Mouse (Mus musculus): ENCODE data around the gene Suclg2.

Gene Suclg2

GRCm38 (mm10) chr6:95563355-95564009, 155.1 kb downstream of the Suclg2 start:
- DNase-seq (ENCODE audit: low spot score in 2 of 2) = no peak

- no peak for DNase-seq (ENCODE audit: low spot score in 2 of 2)
These were observed 162.3 kb downstream of the Suclg2 start for GRCm38 (mm10) chr6:95556320-95556719.

GRCm38 (mm10) chr6:95552339-95552950, 166.2 kb downstream of the Suclg2 start:
- no peak for DNase-seq (ENCODE audit: low spot score in 2 of 2)

GRCm38 (mm10) chr6:95551000-95551399, 167.6 kb downstream of the Suclg2 start:
- no peak for DNase-seq (ENCODE audit: low spot score in 2 of 2)

GRCm38 (mm10) chr6:95546189-95546832, 172.3 kb downstream of the Suclg2 start:
- DNase-seq (ENCODE audit: low spot score in 2 of 2) = no peak

- DNase-seq (ENCODE audit: low spot score in 2 of 2) = no peak
These were observed 172.9 kb downstream of the Suclg2 start for GRCm38 (mm10) chr6:95545714-95546113.

GRCm38 (mm10) chr6:95545296-95545695, 173.3 kb downstream of the Suclg2 start:
- DNase-seq (ENCODE audit: low spot score in 2 of 2) = no peak

GRCm38 (mm10) chr6:95535191-95535590, 183.4 kb downstream of the Suclg2 start:
- DNase-seq (ENCODE audit: low spot score in 2 of 2) = no peak

- DNase-seq (ENCODE audit: low spot score in 2 of 2) = no peak
These were observed 198.8 kb downstream of the Suclg2 start for GRCm38 (mm10) chr6:95519846-95520245.

- no peak for DNase-seq (ENCODE audit: low spot score in 2 of 2)
These were observed 200.2 kb downstream of the Suclg2 start for GRCm38 (mm10) chr6:95518406-95518805.

GRCm38 (mm10) chr6:95515721-95516120, 202.9 kb downstream of the Suclg2 start:
- DNase-seq (ENCODE audit: low spot score in 2 of 2) = no peak

GRCm38 (mm10) chr6:95514726-95515125, 203.9 kb downstream of the Suclg2 start:
- DNase-seq (ENCODE audit: low spot score in 2 of 2) = no peak

GRCm38 (mm10) chr6:95511689-95512088, 206.9 kb downstream of the Suclg2 start:
- no peak for DNase-seq (ENCODE audit: low spot score in 2 of 2)

GRCm38 (mm10) chr6:95500771-95501170, 217.8 kb downstream of the Suclg2 start:
- no peak for DNase-seq (ENCODE audit: low spot score in 2 of 2)

GRCm38 (mm10) chr6:95499639-95500038, 219.0 kb downstream of the Suclg2 start:
- DNase-seq (ENCODE audit: low spot score in 2 of 2) = no peak

GRCm38 (mm10) chr6:95492216-95492956, 226.2 kb downstream of the Suclg2 start:
- DNase-seq (ENCODE audit: low spot score in 2 of 2) = no peak

GRCm38 (mm10) chr6:95491043-95491442, 227.6 kb downstream of the Suclg2 start:
- DNase-seq (ENCODE audit: low spot score in 2 of 2) = no peak

GRCm38 (mm10) chr6:95485791-95486190, 232.8 kb downstream of the Suclg2 start:
- DNase-seq (ENCODE audit: low spot score in 2 of 2) = no peak

- no peak for DNase-seq (ENCODE audit: low spot score in 2 of 2)
These were observed 234.3 kb downstream of the Suclg2 start for GRCm38 (mm10) chr6:95484183-95484818.

GRCm38 (mm10) chr6:95483686-95484085, 234.9 kb downstream of the Suclg2 start:
- no peak for DNase-seq (ENCODE audit: low spot score in 2 of 2)

GRCm38 (mm10) chr6:95483127-95483526, 235.5 kb downstream of the Suclg2 start:
- DNase-seq (ENCODE audit: low spot score in 2 of 2) = no peak

GRCm38 (mm10) chr6:95479801-95480200, 238.8 kb downstream of the Suclg2 start:
- DNase-seq (ENCODE audit: low spot score in 2 of 2) = no peak

All from spleen, postnatal 4 days (tissue).